Mouse (Mus musculus): ENCODE results near the gene Map2k5.

Gene Map2k5

GRCm38 (mm10) chr9:63258768-63259167 is 118.9 kb downstream of the Map2k5 start:
- DNase-seq (ENCODE audit: low spot score in 2 of 2): no peak

- DNase-seq (ENCODE audit: low spot score in 2 of 2): no peak
Observed at GRCm38 (mm10) chr9:63257739-63258138, 120.0 kb downstream of the Map2k5 start.

GRCm38 (mm10) chr9:63250841-63251626 is 126.7 kb downstream of the Map2k5 start:
- no peak for DNase-seq (ENCODE audit: low spot score in 2 of 2)

- no peak for DNase-seq (ENCODE audit: low spot score in 2 of 2)
Observed at GRCm38 (mm10) chr9:63248095-63248787, 129.5 kb downstream of the Map2k5 start.

- no peak for DNase-seq (ENCODE audit: low spot score in 2 of 2)
Observed at GRCm38 (mm10) chr9:63246568-63247169, 131.0 kb downstream of the Map2k5 start.

- DNase-seq (ENCODE audit: low spot score in 2 of 2): no peak
Observed at GRCm38 (mm10) chr9:63241961-63242360, 135.7 kb downstream of the Map2k5 start.

GRCm38 (mm10) chr9:63241241-63241640 is 136.5 kb downstream of the Map2k5 start:
- no peak for DNase-seq (ENCODE audit: low spot score in 2 of 2)

GRCm38 (mm10) chr9:63234356-63234755 is 143.3 kb downstream of the Map2k5 start:
- no peak for DNase-seq (ENCODE audit: low spot score in 2 of 2)

- DNase-seq (ENCODE audit: low spot score in 2 of 2): no peak
Observed at GRCm38 (mm10) chr9:63230289-63230688, 147.4 kb downstream of the Map2k5 start.

- no peak for DNase-seq (ENCODE audit: low spot score in 2 of 2)
Observed at GRCm38 (mm10) chr9:63229124-63229523, 148.6 kb downstream of the Map2k5 start.

- DNase-seq (ENCODE audit: low spot score in 2 of 2): peak in 1 of 2 experiments; percentile 16
Observed at GRCm38 (mm10) chr9:63222161-63222560, 155.5 kb downstream of the Map2k5 start.

GRCm38 (mm10) chr9:63219851-63220250 is 157.9 kb downstream of the Map2k5 start:
- no peak for DNase-seq (ENCODE audit: low spot score in 2 of 2)

GRCm38 (mm10) chr9:63215031-63215430 is 162.7 kb downstream of the Map2k5 start:
- DNase-seq (ENCODE audit: low spot score in 2 of 2): no peak

GRCm38 (mm10) chr9:63206769-63207276 is 170.9 kb downstream of the Map2k5 start:
- no peak for DNase-seq (ENCODE audit: low spot score in 2 of 2)

GRCm38 (mm10) chr9:63203461-63203860 is 174.2 kb downstream of the Map2k5 start:
- no peak for DNase-seq (ENCODE audit: low spot score in 2 of 2)

GRCm38 (mm10) chr9:63201376-63202323 is 176.1 kb downstream of the Map2k5 start:
- no peak for DNase-seq (ENCODE audit: low spot score in 2 of 2)

- no peak for DNase-seq (ENCODE audit: low spot score in 2 of 2)
Observed at GRCm38 (mm10) chr9:63197252-63197651, 180.4 kb downstream of the Map2k5 start.

GRCm38 (mm10) chr9:63196114-63196682 is 181.5 kb downstream of the Map2k5 start:
- DNase-seq (ENCODE audit: low spot score in 2 of 2): peak in 1 of 2 experiments; percentile 47

- no peak for DNase-seq (ENCODE audit: low spot score in 2 of 2)
Observed at GRCm38 (mm10) chr9:63195523-63195922, 182.2 kb downstream of the Map2k5 start.

GRCm38 (mm10) chr9:63194791-63195190 is 182.9 kb downstream of the Map2k5 start:
- no peak for DNase-seq (ENCODE audit: low spot score in 2 of 2)

GRCm38 (mm10) chr9:63192809-63193208 is 184.9 kb downstream of the Map2k5 start:
- DNase-seq (ENCODE audit: low spot score in 2 of 2): no peak

Data from urinary bladder, postnatal 36 days (tissue).